Mouse (Mus musculus) forebrain, postnatal 0 days (tissue): Measurements from ENCODE around the gene Lage3. TPM values are rescaled to one million over a fixed set of nuclear protein-coding genes. Genes with fewer than 3 reads are reported as not detected.
A peak's percentile ranks its signal among the peaks of the same experiment; 100 is the strongest.
"Not testable (repeated sequence)": the region's sequence is repeated elsewhere in the genome, so short reads cannot be mapped to it uniquely, and the experiment has no call there.

Experiments used
- ATAC-seq: fragments of 200-750 bp; cut with Nextera tagmentation; 2 replicates; pipeline ENCODE4 v1.8.0; 2017; ENCODE audit warnings: mild to moderate bottlenecking, moderate library complexity
- DNase-seq: peaks from one replicate; pipeline ENCODE4 v3.0.0-alpha.2; 2015
- H3K27ac ChIP-seq: fragments of 300-500 bp; sonication (generic); 2 replicates; pipeline ENCODE4 v1.5.1; 2014; ENCODE audit warnings: low read depth, mild to moderate bottlenecking, antibody characterized with exemption, low read length, moderate library complexity, mixed read lengths
- H3K27me3 ChIP-seq: fragments of 300-500 bp; sonication (generic); 2 replicates; pipeline ENCODE4 v1.6.1; 2014; ENCODE audit warnings: mild to moderate bottlenecking, low read length, mixed read lengths; ENCODE audit not compliant: insufficient read depth
- H3K36me3 ChIP-seq: fragments of 300-500 bp; sonication (generic); 2 replicates; pipeline ENCODE4 v1.6.1; 2014; ENCODE audit warnings: mild to moderate bottlenecking, moderate library complexity; ENCODE audit not compliant: insufficient read depth
- H3K4me1 ChIP-seq: fragments of 300-500 bp; sonication (generic); 2 replicates; pipeline ENCODE4 v1.6.1; 2014; ENCODE audit warnings: antibody characterized with exemption; ENCODE audit not compliant: insufficient read depth
- H3K4me2 ChIP-seq: fragments of 300-500 bp; sonication (generic); 2 replicates; pipeline ENCODE4 v1.6.1; 2014; ENCODE audit warnings: low read depth, mild to moderate bottlenecking, moderate library complexity
- H3K4me3 ChIP-seq: fragments of 300-500 bp; sonication (generic); 2 replicates; pipeline ENCODE4 v1.5.1; 2014; ENCODE audit warnings: low read depth, low read length, mixed read lengths
- H3K9ac ChIP-seq: fragments of 300-500 bp; sonication (generic); 2 replicates; pipeline ENCODE4 v1.6.1; 2014; ENCODE audit warnings: mild to moderate bottlenecking
- H3K9me3 ChIP-seq: fragments of 300-500 bp; sonication (generic); 2 replicates; pipeline ENCODE4 v1.6.1; 2016; ENCODE audit warnings: low read length
- CTCF ChIP-seq: sonication (generic); IDR thresholded peaks from 2 replicates; pipeline ENCODE4 v1.5.1; 2016; ENCODE audit warnings: antibody characterized with exemption, control low read depth, low read depth
- WGBS: fragments of 180-500 bp; shearing (Covaris S2); extraction: QIAGEN DNeasy Blood & Tissue Kit; methylation state at CpG from one replicate; pipeline ENCODE4 v1.1.7; 2014; 5-methylcytosine and 5-hydroxymethylcytosine counted together
- polyA plus RNA-seq: library from polyadenylated mRNA; unstranded; fragments of >200 nt; fragmentation: Nextera tagmentation; extraction: Ambion mirVana; gene quantifications from 2 replicates; pipeline ENCODE4 v1.2.1, GENCODE M21; 2015
- total RNA-seq: library from RNA; depleted of rRNA; stranded (reverse); fragments of >200 nt; gene quantifications from 2 replicates; pipeline ENCODE4 v1.2.3, GENCODE M21; 2014

Gene Lage3
- total and polyA plus RNA-seq, 2 experiments from 2014 or later: 62.5 to 68.7 TPM

GRCm38 (mm10) chrX:74368209-74368909, 14.9 kb upstream of the Lage3 start:
- peak; percentile 69 for DNase-seq
- Histone ChIP-seq H3K9ac (peak overlapping the region; percentile 70), H3K36me3 (no peaks in the 10 kb centered on the region), H3K4me2 (peak overlapping the region; percentile 58), H3K4me1 (no peaks in the 10 kb centered on the region), H3K4me3 (peak overlapping the region; percentile 48), H3K9me3 (no peaks in the 10 kb centered on the region), H3K27ac (peak overlapping the region; percentile 82), H3K27me3 (no peaks in the 10 kb centered on the region)
- peak; percentile 52 for TF ChIP-seq CTCF
- 28% methylated on average over 43 of the region's 49 CpGs for WGBS
- ATAC-seq: peak; percentile 81

GRCm38 (mm10) chrX:74367512-74367911, 14.1 kb upstream of the Lage3 start:
- 0 out of 2 replicates have a peak overlapping the region, but pooled peaks have one; percentile 82 for H3K27ac ChIP-seq
- peak overlapping the region; percentile 70 for H3K9ac ChIP-seq
- ATAC-seq: no peak

GRCm38 (mm10) chrX:74359171-74359570, 5.8 kb upstream of the Lage3 start:
- Histone ChIP-seq H3K9me3 (no peaks in the 10 kb centered on the region), H3K4me3 (no peak overlapping the region), H3K27me3 (no peaks in the 10 kb centered on the region), H3K4me1 (no peaks in the 10 kb centered on the region), H3K9ac (no peak overlapping the region), H3K36me3 (no peaks in the 10 kb centered on the region), H3K27ac (no peak overlapping the region), H3K4me2 (no peak overlapping the region)
- WGBS: 59% methylated on average over 11 of the region's 11 CpGs
- no peak for DNase-seq
- TF ChIP-seq CTCF: no peak
- ATAC-seq: no peak

More at GRCm38 (mm10) chrX:74367512-74367911, 14.1 kb upstream of the Lage3 start:
- H3K9me3 ChIP-seq: no peaks in the 10 kb centered on the region
- H3K36me3 ChIP-seq: no peaks in the 10 kb centered on the region
- no peak for TF ChIP-seq CTCF
- peak overlapping the region; percentile 58 for H3K4me2 ChIP-seq
- H3K4me1 ChIP-seq: no peaks in the 10 kb centered on the region
- H3K4me3 ChIP-seq: peak overlapping the region; percentile 48
- no peaks in the 10 kb centered on the region for H3K27me3 ChIP-seq
- no peak for DNase-seq
- 64% methylated on average over 10 of the region's 10 CpGs for WGBS

GRCm38 (mm10) chrX:74357069-74357468, 3.7 kb upstream of the Lage3 start:
- not testable (repeated sequence) for H3K27ac ChIP-seq, H3K4me2 ChIP-seq, H3K27me3 ChIP-seq, H3K9me3 ChIP-seq, H3K4me1 ChIP-seq, H3K36me3 ChIP-seq, DNase-seq, H3K9ac ChIP-seq, ATAC-seq, H3K4me3 ChIP-seq
- WGBS: 90% methylated on average over 3 of the region's 3 CpGs

GRCm38 (mm10) chrX:74352645-74353466, 562 bp downstream of the Lage3 start:
- peak; percentile 9 for DNase-seq

GRCm38 (mm10) chrX:74330166-74330930, 23.1 kb downstream of the Lage3 start:
- DNase-seq (no peak), ATAC-seq (no peak)
- H3K4me3 ChIP-seq: peak overlapping the region; percentile 48
- peak overlapping the region; percentile 55 for H3K4me2 ChIP-seq
- H3K36me3 ChIP-seq: 0 out of 2 replicates have a peak, but pooled peaks cover 6% of the 10 kb centered on the region
- H3K27me3 ChIP-seq: no peaks in the 10 kb centered on the region
- no peaks in the 10 kb centered on the region for H3K9me3 ChIP-seq
- peaks cover 8% of the 10 kb centered on the region; the same call in 1 of the 2 replicates for H3K4me1 ChIP-seq
- H3K9ac ChIP-seq: peak overlapping the region; percentile 65; the same call in 1 of the 2 replicates
- TF ChIP-seq CTCF: no peak
- H3K27ac ChIP-seq: peak overlapping the region; percentile 85
- 15% methylated on average over 2 of the region's 2 CpGs for WGBS

More at GRCm38 (mm10) chrX:74352645-74353466, 562 bp downstream of the Lage3 start:
- Histone ChIP-seq H3K9me3 (no peaks in the 10 kb centered on the region), H3K27me3 (no peaks in the 10 kb centered on the region), H3K4me2 (peak overlapping the region; percentile 51), H3K27ac (peak overlapping the region; percentile 66), H3K9ac (peak overlapping the region; percentile 54), H3K4me3 (peak overlapping the region; percentile 35), H3K4me1 (no peaks in the 10 kb centered on the region), H3K36me3 (no peaks in the 10 kb centered on the region)
- 39% methylated on average over 13 of the region's 13 CpGs for WGBS
- peak; percentile 74 for ATAC-seq
- TF ChIP-seq CTCF: no peak
